Mouse (Mus musculus) cortical plate, adult 2 months (tissue): Measurements from ENCODE around the gene Arl6ip1. TPM values are rescaled to one million over a fixed set of nuclear protein-coding genes. Genes with fewer than 3 reads are reported as not detected.
"Not testable (repeated sequence)": the region's sequence is repeated elsewhere in the genome, so short reads cannot be mapped to it uniquely, and the experiment has no call there.

Experiments used
- H3K27ac ChIP-seq: fragments of 200-500 bp; 2 replicates; pipeline ENCODE4 v1.5.1; 2012; ENCODE audit warnings: low read length, control low read depth, inconsistent platforms; ENCODE audit not compliant: insufficient read depth
- H3K4me1 ChIP-seq: fragments of 200-500 bp; 2 replicates; pipeline ENCODE4 v1.6.1; 2011; ENCODE audit warnings: low read length; ENCODE audit not compliant: control insufficient read depth, insufficient read depth
- H3K4me3 ChIP-seq: fragments of 200-500 bp; 2 replicates; pipeline ENCODE4 v1.5.1; 2011; ENCODE audit warnings: mild to moderate bottlenecking, low read length, control low read depth; ENCODE audit not compliant: insufficient read depth
- CTCF ChIP-seq: fragments of 200-500 bp; IDR thresholded peaks from 2 replicates; pipeline ENCODE4 v1.5.1; 2011; ENCODE audit warnings: mild to moderate bottlenecking, control low read depth, low read length; ENCODE audit not compliant: insufficient read depth; ENCODE audit errors: extremely low read depth
- POLR2A ChIP-seq: fragments of 200-500 bp; IDR thresholded peaks from 2 replicates; pipeline ENCODE4 v1.6.1; 2011; ENCODE audit warnings: mild to moderate bottlenecking, low read length, control low read depth; ENCODE audit not compliant: insufficient read depth; ENCODE audit errors: extremely low read depth
- polyA plus RNA-seq: library from polyadenylated mRNA; depleted of rRNA; stranded (reverse); fragments of >200 nt; gene quantifications from 2 replicates; pipeline ENCODE4 v1.2.3, GENCODE M21; 2012; rRNA removed

The Arl6ip1 gene
- polyA plus RNA-seq, result 271 and 278 TPM in 2 replicates

- H3K4me1 ChIP-seq, result 0 out of 2 replicates have a peak, but pooled peaks cover 2% of the 10 kb centered on the region
- peak within 1 kb of the TSS; percentile 20 for H3K27ac ChIP-seq
- H3K4me3 ChIP-seq, result peak within 1 kb of the TSS; percentile 59
- TF ChIP-seq POLR2A (peak; percentile 99), CTCF (no peak)
Observed at GRCm38 (mm10) chr7:118129430-118130041, at the start of gene Arl6ip1. Arl6ip1 (minus strand) TSS chr7:118129662.

GRCm38 (mm10) chr7:118175821-118176355 is 46.4 kb upstream of the Arl6ip1 start:
- no peak overlapping the region for H3K27ac ChIP-seq
- peaks cover 2% of the 10 kb centered on the region; the same call in 1 of the 2 replicates for H3K4me1 ChIP-seq
- no peak overlapping the region for H3K4me3 ChIP-seq
- TF ChIP-seq CTCF (no peak), POLR2A (no peak)

GRCm38 (mm10) chr7:118170125-118170524 is 40.7 kb upstream of the Arl6ip1 start:
- H3K27ac ChIP-seq, H3K4me3 ChIP-seq, H3K4me1 ChIP-seq: not testable (repeated sequence)

GRCm38 (mm10) chr7:118163006-118163405 is 33.5 kb upstream of the Arl6ip1 start:
- TF ChIP-seq CTCF (no peak), POLR2A (no peak)
- Histone ChIP-seq H3K27ac (no peak overlapping the region), H3K4me3 (no peak overlapping the region)

GRCm38 (mm10) chr7:118160121-118160520 is 30.7 kb upstream of the Arl6ip1 start:
- Histone ChIP-seq H3K4me3 (no peak overlapping the region), H3K4me1 (peaks cover 2% of the 10 kb centered on the region; the same call in 1 of the 2 replicates), H3K27ac (no peak overlapping the region)
- TF ChIP-seq POLR2A, result no peak
- no peak for TF ChIP-seq CTCF

More at GRCm38 (mm10) chr7:118163006-118163405, 33.5 kb upstream of the Arl6ip1 start:
- H3K4me1 ChIP-seq, result peaks cover 2% of the 10 kb centered on the region; the same call in 1 of the 2 replicates

GRCm38 (mm10) chr7:118156461-118156860 is 27.0 kb upstream of the Arl6ip1 start:
- Histone ChIP-seq H3K4me3 (no peak overlapping the region), H3K4me1 (peaks cover 2% of the 10 kb centered on the region; the same call in 1 of the 2 replicates), H3K27ac (no peak overlapping the region)
- no peak for TF ChIP-seq POLR2A
- TF ChIP-seq CTCF, result no peak

- H3K27ac ChIP-seq, result no peak overlapping the region
- no peak for TF ChIP-seq CTCF
- no peak overlapping the region for H3K4me3 ChIP-seq
- no peaks in the 10 kb centered on the region; the same call in 1 of the 2 replicates for H3K4me1 ChIP-seq
Observed at GRCm38 (mm10) chr7:118154150-118154549, 24.7 kb upstream of the Arl6ip1 start.

- Histone ChIP-seq H3K27ac (no peak overlapping the region), H3K4me1 (no peaks in the 10 kb centered on the region), H3K4me3 (no peak overlapping the region)
- TF ChIP-seq CTCF (no peak), POLR2A (no peak)
Observed at GRCm38 (mm10) chr7:118143602-118144001, 14.1 kb upstream of the Arl6ip1 start.

GRCm38 (mm10) chr7:118143123-118143522 is 13.7 kb upstream of the Arl6ip1 start:
- no peak for TF ChIP-seq CTCF
- no peak for TF ChIP-seq POLR2A
- H3K27ac ChIP-seq, result no peak overlapping the region
- no peaks in the 10 kb centered on the region for H3K4me1 ChIP-seq
- no peak overlapping the region for H3K4me3 ChIP-seq

- H3K4me1 ChIP-seq, result no peaks in the 10 kb centered on the region
- H3K27ac ChIP-seq, result no peak overlapping the region
- TF ChIP-seq POLR2A (no peak), CTCF (no peak)
- H3K4me3 ChIP-seq, result no peak overlapping the region
Observed at GRCm38 (mm10) chr7:118141271-118141670, 11.8 kb upstream of the Arl6ip1 start.

GRCm38 (mm10) chr7:118135128-118135527 is 5.7 kb upstream of the Arl6ip1 start:
- Histone ChIP-seq H3K27ac (no peak overlapping the region), H3K4me1 (no peaks in the 10 kb centered on the region), H3K4me3 (no peak overlapping the region)
- no peak for TF ChIP-seq CTCF
- TF ChIP-seq POLR2A, result no peak
